Mouse (Mus musculus) ES-Bruce4 (cell line): ENCODE results near the gene Pear1.

ENCODE experiments used
- EP300 ChIP-seq: IDR thresholded peaks from 2 replicates; pipeline ENCODE4 v1.6.1; 2011; ENCODE audit warnings: low read depth, low read length; ENCODE audit not compliant: insufficient read depth
- POLR2A ChIP-seq: IDR thresholded peaks from one replicate; pipeline ENCODE4 v1.8.1; 2011; ENCODE audit warnings: low read length; ENCODE audit not compliant: insufficient read depth

DNA sequence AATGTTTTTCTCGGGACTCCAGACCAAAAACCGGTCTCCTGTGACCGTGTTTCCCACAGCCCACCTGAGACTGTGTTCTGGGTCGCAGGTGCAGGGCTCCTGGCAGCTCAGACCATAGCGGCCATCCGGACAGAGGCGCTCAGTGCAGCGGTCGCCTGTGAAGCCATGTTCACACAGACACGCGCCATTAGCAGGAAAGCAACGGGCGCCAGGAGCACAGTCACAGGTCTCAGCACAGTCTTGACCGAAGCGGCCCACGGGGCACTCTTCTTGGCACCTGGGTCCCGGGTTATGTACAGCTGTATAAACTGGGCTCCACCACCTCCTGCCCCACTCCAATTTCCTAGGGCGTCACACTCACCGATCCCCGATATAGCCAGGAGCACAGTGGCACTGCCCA is 67.6 kb downstream of the Pear1 start:
- no peak for TF ChIP-seq EP300
- no peak for TF ChIP-seq POLR2A
